Mouse (Mus musculus) CH12.LX (cell line): ENCODE measurements at regions not wholly inside any gene's neighbourhood (a gene's known extent, or its start where the extent isn't known, plus 50 kb on each side); places are given as distances from the start of the nearest gene placed in this dataset.
A peak's percentile ranks its signal among the peaks of the same experiment; 100 is the strongest.

ENCODE experiments used
- DNase-seq: peaks from one replicate; pipeline ENCODE4 v3.0.0-alpha.2; 2013; ENCODE audit errors: extremely low read depth
- H3K27ac ChIP-seq: 2 replicates; pipeline ENCODE4 v1.5.1; 2012; ENCODE audit warnings: low read depth, mild to moderate bottlenecking, control low read depth, moderate library complexity; ENCODE audit not compliant: insufficient read depth
- H3K27me3 ChIP-seq: replicated peaks from 2 replicates; pipeline ENCODE3; 2012; ENCODE audit warnings: inconsistent platforms
- H3K36me3 ChIP-seq, 2 experiments: replicated peaks in 1 of 2; 2 replicates each; pipeline versions ENCODE3 to v1.6.1; 2012; ENCODE audit warnings: inconsistent platforms in 1 of 2, low read length in 1 of 2, mild to moderate bottlenecking in 1 of 2, mixed read lengths in 1 of 2, moderate library complexity in 1 of 2; ENCODE audit not compliant: control insufficient read depth in 1 of 2, insufficient read depth in 1 of 2
- H3K4me1 ChIP-seq, 2 experiments: 2 replicates each; pipeline ENCODE4 v1.6.1; 2012; ENCODE audit warnings: inconsistent platforms in 1 of 2, moderate library complexity in 1 of 2; ENCODE audit not compliant: insufficient read depth in 2 of 2, control insufficient read depth in 1 of 2
- H3K4me2 ChIP-seq: 2 replicates; pipeline ENCODE4 v1.6.1; 2012; ENCODE audit warnings: low read depth, mild to moderate bottlenecking, control low read depth; ENCODE audit not compliant: poor library complexity, insufficient read depth, severe bottlenecking
- H3K4me3 ChIP-seq, 3 experiments: fragments of 150-350 bp in 1 of 3; sonication (generic) in 1 of 3; replicated peaks in 1 of 3; 2 replicates each; pipeline versions ENCODE3 to v1.5.1; 2011 to 2012; ENCODE audit warnings: low read depth in 2 of 3, low read length in 2 of 3, mild to moderate bottlenecking in 2 of 3, moderate library complexity in 2 of 3, control low read depth in 1 of 3, improper control_type of control experiment in 1 of 3, inconsistent platforms in 1 of 3, mixed read lengths in 1 of 3; ENCODE audit not compliant: poor library complexity in 1 of 3
- H3K79me2 ChIP-seq: replicated peaks from 2 replicates; pipeline ENCODE4 v1.6.1; 2012; ENCODE audit warnings: mild to moderate bottlenecking, moderate library complexity; ENCODE audit not compliant: control insufficient read depth, poor library complexity, insufficient read depth, severe bottlenecking; ENCODE audit errors: extremely low read depth
- H3K9ac ChIP-seq: 2 replicates; pipeline ENCODE4 v1.6.1; 2012; ENCODE audit warnings: low read depth, mild to moderate bottlenecking, control low read depth, moderate library complexity; ENCODE audit not compliant: insufficient read depth
- H3K9me3 ChIP-seq: replicated peaks from 2 replicates; pipeline ENCODE3; 2012; ENCODE audit warnings: low read length, inconsistent platforms, mixed read lengths
- CHD1 ChIP-seq: IDR thresholded peaks from 2 replicates; pipeline ENCODE4 v1.6.1; 2012; ENCODE audit warnings: low read depth, low read length, improper control_type of control experiment, inconsistent platforms
- CHD2 ChIP-seq: IDR thresholded peaks from 2 replicates; pipeline ENCODE4 v1.6.1; 2011; ENCODE audit warnings: low read length, improper control_type of control experiment
- CTCF ChIP-seq, 2 experiments: IDR thresholded peaks in 1 of 2; conservative IDR thresholded peaks in 1 of 2; 2 replicates each; pipeline ENCODE4 v1.5.1; 2011 to 2012; ENCODE audit warnings: low read depth in 2 of 2, low read length in 2 of 2, improper control_type of control experiment in 1 of 2, inconsistent platforms in 1 of 2, mild to moderate bottlenecking in 1 of 2, moderate library complexity in 1 of 2
- E2F4 ChIP-seq: IDR thresholded peaks from 2 replicates; pipeline ENCODE4 v1.6.1; 2011; ENCODE audit warnings: low read depth, low read length, improper control_type of control experiment; ENCODE audit not compliant: insufficient replicate concordance
- ELF1 ChIP-seq: IDR thresholded peaks from 2 replicates; pipeline ENCODE4 v1.6.1; 2014; ENCODE audit warnings: low read depth, mild to moderate bottlenecking, inconsistent platforms, low read length, improper control_type of control experiment
- HCFC1 ChIP-seq: IDR thresholded peaks from 2 replicates; pipeline ENCODE4 v1.6.1; 2012; ENCODE audit warnings: low read depth, mild to moderate bottlenecking, inconsistent platforms, low read length, improper control_type of control experiment
- IRF4 ChIP-seq: IDR thresholded peaks from 2 replicates; pipeline ENCODE4 v1.6.1; 2014; ENCODE audit warnings: low read depth, mild to moderate bottlenecking, inconsistent platforms, low read length, improper control_type of control experiment
- JUND ChIP-seq: conservative IDR thresholded peaks from 2 replicates; pipeline ENCODE4 v1.6.1; 2011; ENCODE audit warnings: low read depth, low read length, improper control_type of control experiment
- MAX ChIP-seq: IDR thresholded peaks from 2 replicates; pipeline ENCODE4 v1.6.1; 2011; ENCODE audit warnings: low read length, improper control_type of control experiment
- MEF2A ChIP-seq: IDR thresholded peaks from 2 replicates; pipeline ENCODE4 v1.6.1; 2014; ENCODE audit warnings: low read depth, mild to moderate bottlenecking, inconsistent platforms, low read length, improper control_type of control experiment, borderline replicate concordance
- MXI1 ChIP-seq: IDR thresholded peaks from 2 replicates; pipeline ENCODE4 v1.6.1; 2011; ENCODE audit warnings: mild to moderate bottlenecking, low read depth, low read length, improper control_type of control experiment
- POLR2AphosphoS2 ChIP-seq: IDR thresholded peaks from 2 replicates; pipeline ENCODE4 v1.6.1; 2011; ENCODE audit warnings: low read depth, low read length, improper control_type of control experiment
- RAD21 ChIP-seq: IDR thresholded peaks from 2 replicates; pipeline ENCODE4 v1.6.1; 2011; ENCODE audit warnings: low read depth, mild to moderate bottlenecking, low read length, improper control_type of control experiment, moderate library complexity
- RCOR1 ChIP-seq: conservative IDR thresholded peaks from 2 replicates; pipeline ENCODE4 v1.6.1; 2012; ENCODE audit warnings: low read depth, mild to moderate bottlenecking, inconsistent platforms, low read length, improper control_type of control experiment
- SMC3 ChIP-seq: IDR thresholded peaks from 2 replicates; pipeline ENCODE4 v1.6.1; 2011; ENCODE audit warnings: low read depth, low read length, improper control_type of control experiment
- USF1 ChIP-seq: IDR thresholded peaks from 2 replicates; pipeline ENCODE4 v1.6.1; 2014; ENCODE audit warnings: low read depth, mild to moderate bottlenecking, inconsistent platforms, low read length, improper control_type of control experiment
- USF2 ChIP-seq: conservative IDR thresholded peaks from 2 replicates; pipeline ENCODE4 v1.6.1; 2011; ENCODE audit warnings: low read depth, low read length, improper control_type of control experiment
- ZMIZ1 ChIP-seq: IDR thresholded peaks from 2 replicates; pipeline ENCODE4 v1.6.1; 2012; ENCODE audit warnings: low read depth, mild to moderate bottlenecking, inconsistent platforms, low read length, improper control_type of control experiment
- ZNF384 ChIP-seq: IDR thresholded peaks from 2 replicates; pipeline ENCODE4 v1.6.1; 2012; ENCODE audit warnings: low read depth, low read length, improper control_type of control experiment, inconsistent platforms
- dilution Hi-C: fragments of 300-500 bp; cut with MboI; formaldehyde crosslinking; loops from 2 replicates; pipeline ENCODE4 v1.14.3; 2020; ENCODE audit warnings: low sequenced_read_pairs; ENCODE audit not compliant: extremely low pct_unique_long_range_greater_than_20kb, extremely low pct_ligation_motif_present
- in situ Hi-C: fragments of 300-500 bp; cut with MboI; formaldehyde crosslinking; loops from 3 replicates; pipeline ENCODE4 v1.14.3; 2019; ENCODE audit warnings: low sequenced_read_pairs, low pct_ligation_motif_present, low pct_unique_long_range_greater_than_20kb, mixed read lengths

GRCm38 (mm10) chr1:14503881-14504742, 1589.0 kb downstream of the 4930444P10Rik start:
- no peak overlapping the region for H3K27ac ChIP-seq
- 0 out of 4 replicates have a peak, but pooled peaks cover 0 to 2% of the 10 kb centered on the region in 2 experiments for H3K4me1 ChIP-seq
- no peaks in the 10 kb centered on the region for H3K79me2 ChIP-seq
- dilution Hi-C loops: no loop called here
- H3K9me3 ChIP-seq: no peaks in the 10 kb centered on the region
- H3K9ac ChIP-seq: no peak overlapping the region
- TF ChIP-seq ELF1: no peak
- TF ChIP-seq SMC3: no peak
- TF ChIP-seq CHD1: no peak
- no peak for TF ChIP-seq CHD2
- TF ChIP-seq MEF2A: no peak
- no peak for TF ChIP-seq MXI1
- TF ChIP-seq USF1: no peak
- TF ChIP-seq USF2: no peak
- no peak for TF ChIP-seq ZNF384
- no peak for TF ChIP-seq E2F4
- no peak for TF ChIP-seq MAX
- TF ChIP-seq IRF4: no peak
- no peak for TF ChIP-seq HCFC1
- TF ChIP-seq POLR2AphosphoS2: no peak
- in situ Hi-C loops: no loop called here
- no peak for DNase-seq
- no peak overlapping the region for H3K4me3 ChIP-seq
- no peaks in the 10 kb centered on the region for H3K36me3 ChIP-seq
- H3K4me2 ChIP-seq: peak overlapping the region; percentile 38; the same call in 1 of the 2 replicates
- no peaks in the 10 kb centered on the region for H3K27me3 ChIP-seq

- no peak overlapping the region for H3K9ac ChIP-seq
- TF ChIP-seq IRF4: no peak
- TF ChIP-seq MEF2A: no peak
- TF ChIP-seq MAX: no peak
- TF ChIP-seq HCFC1: no peak
- TF ChIP-seq RAD21: no peak
- TF ChIP-seq ELF1: no peak
- no peak for TF ChIP-seq SMC3
- TF ChIP-seq RCOR1: no peak
- no peak for TF ChIP-seq CTCF (conservative IDR thresholded peaks at IDR 0.05 in 1 of 2, IDR thresholded peaks at IDR 0.05 in 1 of 2; ENCODE audit: low read depth in 2 of 2, low read length in 2 of 2)
- TF ChIP-seq JUND: no peak
- no peak for TF ChIP-seq ZMIZ1
- TF ChIP-seq, all 38 proteins: peak for 0
- no peak for DNase-seq
- H3K4me1 ChIP-seq: 0 out of 4 replicates have a peak, but pooled peaks cover 0 to 2% of the 10 kb centered on the region in 2 experiments
- in situ Hi-C loops (no loop called here), dilution Hi-C loops (no loop called here)
- H3K27me3 ChIP-seq: no peaks in the 10 kb centered on the region
- no peak overlapping the region for H3K4me2 ChIP-seq
- no peak overlapping the region for H3K27ac ChIP-seq
- H3K4me3 ChIP-seq: no peak overlapping the region
- no peaks in the 10 kb centered on the region for H3K9me3 ChIP-seq
- no peaks in the 10 kb centered on the region for H3K79me2 ChIP-seq
- no peaks in the 10 kb centered on the region for H3K36me3 ChIP-seq
Measured at GRCm38 (mm10) chr1:14503193-14503800, 1589.8 kb downstream of the 4930444P10Rik start.
